Mouse (Mus musculus): ENCODE data around the gene Gm10320. TPM values are rescaled to one million over a fixed set of nuclear protein-coding genes. Genes with fewer than 3 reads are reported as not detected.

The Gm10320 gene
- polyA plus RNA-seq, 1 experiment from 2014 or later = 1.4 TPM

GRCm38 (mm10) chr13:98507656-98508055, 15.9 kb upstream of the Gm10320 start:
- Histone ChIP-seq H3K27me3 (ENCODE audit: control insufficient read depth, insufficient read depth, low read length) (peaks cover 28% of the 10 kb centered on the region), H3K4me2 (ENCODE audit: low read depth, severe bottlenecking) (no peak overlapping the region), H3K9me3 (ENCODE audit: control insufficient read depth, low read length) (no peaks in the 10 kb centered on the region), H3K9ac (ENCODE audit: low read length) (no peak overlapping the region), H3K27ac (replicated peaks; ENCODE audit: low read depth, low read length) (no peak overlapping the region), H3K4me1 (ENCODE audit: control insufficient read depth, insufficient read depth, low read length) (peaks cover 10% of the 10 kb centered on the region), H3K36me3 (ENCODE audit: control insufficient read depth, insufficient read depth, low read length) (no peaks in the 10 kb centered on the region), H3K4me3 (ENCODE audit: low read depth, low read length) (no peak overlapping the region)
- DNase-seq (ENCODE audit: low spot score) (no peak), ATAC-seq (ENCODE audit: insufficient number of reproducible peaks, low FRiP score, low TSS enrichment, low read depth) (no peak)
- WGBS = 65% methylated on average over 2 of the region's 2 CpGs

GRCm38 (mm10) chr13:98506496-98506895, 14.7 kb upstream of the Gm10320 start:
- no peaks in the 10 kb centered on the region for H3K36me3 ChIP-seq (ENCODE audit: control insufficient read depth, insufficient read depth, low read length)
- no peak for DNase-seq (ENCODE audit: low spot score)
- WGBS = 11% methylated on average over 4 of the region's 4 CpGs

GRCm38 (mm10) chr13:98505989-98506388, 14.2 kb upstream of the Gm10320 start:
- 11% methylated on average over 6 of the region's 6 CpGs for WGBS
- H3K4me1 ChIP-seq (ENCODE audit: control insufficient read depth, insufficient read depth, low read length) = peaks cover 14% of the 10 kb centered on the region
- H3K27me3 ChIP-seq (ENCODE audit: control insufficient read depth, insufficient read depth, low read length) = peaks cover 44% of the 10 kb centered on the region
- H3K4me2 ChIP-seq (ENCODE audit: low read depth, severe bottlenecking) = no peak overlapping the region
- no peaks in the 10 kb centered on the region for H3K36me3 ChIP-seq (ENCODE audit: control insufficient read depth, insufficient read depth, low read length)
- no peak for ATAC-seq (ENCODE audit: insufficient number of reproducible peaks, low FRiP score, low TSS enrichment, low read depth)
- no peak for DNase-seq (ENCODE audit: low spot score)
- H3K27ac ChIP-seq (replicated peaks; ENCODE audit: low read depth, low read length) = no peak overlapping the region
- no peaks in the 10 kb centered on the region for H3K9me3 ChIP-seq (ENCODE audit: control insufficient read depth, low read length)
- no peak overlapping the region for H3K9ac ChIP-seq (ENCODE audit: low read length)
- no peak overlapping the region for H3K4me3 ChIP-seq (ENCODE audit: low read depth, low read length)

More at GRCm38 (mm10) chr13:98506496-98506895, 14.7 kb upstream of the Gm10320 start:
- H3K9ac ChIP-seq (ENCODE audit: low read length) = no peak overlapping the region
- peaks cover 14% of the 10 kb centered on the region for H3K4me1 ChIP-seq (ENCODE audit: control insufficient read depth, insufficient read depth, low read length)
- no peak overlapping the region for H3K4me3 ChIP-seq (ENCODE audit: low read depth, low read length)
- ATAC-seq (ENCODE audit: insufficient number of reproducible peaks, low FRiP score, low TSS enrichment, low read depth) = no peak
- no peak overlapping the region for H3K4me2 ChIP-seq (ENCODE audit: low read depth, severe bottlenecking)
- no peak overlapping the region for H3K27ac ChIP-seq (replicated peaks; ENCODE audit: low read depth, low read length)
- H3K9me3 ChIP-seq (ENCODE audit: control insufficient read depth, low read length) = no peaks in the 10 kb centered on the region
- peaks cover 39% of the 10 kb centered on the region for H3K27me3 ChIP-seq (ENCODE audit: control insufficient read depth, insufficient read depth, low read length)

- DNase-seq (ENCODE audit: low spot score) = no peak
Observed at GRCm38 (mm10) chr13:98505489-98505857, 13.7 kb upstream of the Gm10320 start.

GRCm38 (mm10) chr13:98504661-98505488, 13.1 kb upstream of the Gm10320 start:
- under 1% methylated on average over 49 of the region's 51 CpGs for WGBS
- Histone ChIP-seq H3K4me2 (ENCODE audit: low read depth, severe bottlenecking) (peak overlapping the region; percentile 95), H3K4me3 (ENCODE audit: low read depth, low read length) (peak overlapping the region; percentile 41), H3K4me1 (ENCODE audit: control insufficient read depth, insufficient read depth, low read length) (peaks cover 14% of the 10 kb centered on the region), H3K9me3 (ENCODE audit: control insufficient read depth, low read length) (no peaks in the 10 kb centered on the region), H3K36me3 (ENCODE audit: control insufficient read depth, insufficient read depth, low read length) (no peaks in the 10 kb centered on the region), H3K27me3 (ENCODE audit: control insufficient read depth, insufficient read depth, low read length) (peaks cover 55% of the 10 kb centered on the region), H3K9ac (ENCODE audit: low read length) (peak overlapping the region; percentile 50), H3K27ac (replicated peaks; ENCODE audit: low read depth, low read length) (no peak overlapping the region)
- DNase-seq (ENCODE audit: low spot score) (peak; percentile 70), ATAC-seq (ENCODE audit: insufficient number of reproducible peaks, low FRiP score, low TSS enrichment, low read depth) (peak; percentile 55; the same call in 1 of the 2 replicates)

More at GRCm38 (mm10) chr13:98505489-98505857, 13.7 kb upstream of the Gm10320 start:
- H3K27ac ChIP-seq (replicated peaks; ENCODE audit: low read depth, low read length) = no peak overlapping the region
- no peaks in the 10 kb centered on the region for H3K9me3 ChIP-seq (ENCODE audit: control insufficient read depth, low read length)
- H3K4me2 ChIP-seq (ENCODE audit: low read depth, severe bottlenecking) = peak overlapping the region; percentile 95; the same call in 1 of the 2 replicates
- H3K9ac ChIP-seq (ENCODE audit: low read length) = no peak overlapping the region
- H3K4me3 ChIP-seq (ENCODE audit: low read depth, low read length) = no peak overlapping the region
- no peaks in the 10 kb centered on the region for H3K36me3 ChIP-seq (ENCODE audit: control insufficient read depth, insufficient read depth, low read length)
- 4% methylated on average over 11 of the region's 11 CpGs for WGBS
- H3K27me3 ChIP-seq (ENCODE audit: control insufficient read depth, insufficient read depth, low read length) = peaks cover 49% of the 10 kb centered on the region
- H3K4me1 ChIP-seq (ENCODE audit: control insufficient read depth, insufficient read depth, low read length) = peaks cover 14% of the 10 kb centered on the region
- no peak for ATAC-seq (ENCODE audit: insufficient number of reproducible peaks, low FRiP score, low TSS enrichment, low read depth)

- 0% methylated on average over 27 of the region's 27 CpGs for WGBS
- no peaks in the 10 kb centered on the region for H3K36me3 ChIP-seq (ENCODE audit: control insufficient read depth, insufficient read depth, low read length)
- H3K4me3 ChIP-seq (ENCODE audit: low read depth, low read length) = peak overlapping the region; percentile 41
- H3K27ac ChIP-seq (replicated peaks; ENCODE audit: low read depth, low read length) = no peak overlapping the region
- no peak overlapping the region for H3K9ac ChIP-seq (ENCODE audit: low read length)
- DNase-seq (ENCODE audit: low spot score) (peak; percentile 76), ATAC-seq (ENCODE audit: insufficient number of reproducible peaks, low FRiP score, low TSS enrichment, low read depth) (peak; percentile 55)
- H3K9me3 ChIP-seq (ENCODE audit: control insufficient read depth, low read length) = no peaks in the 10 kb centered on the region
- H3K27me3 ChIP-seq (ENCODE audit: control insufficient read depth, insufficient read depth, low read length) = peaks cover 62% of the 10 kb centered on the region
- peaks cover 14% of the 10 kb centered on the region for H3K4me1 ChIP-seq (ENCODE audit: control insufficient read depth, insufficient read depth, low read length)
- peak overlapping the region; percentile 95 for H3K4me2 ChIP-seq (ENCODE audit: low read depth, severe bottlenecking)
Observed at GRCm38 (mm10) chr13:98504181-98504660, 12.4 kb upstream of the Gm10320 start.

GRCm38 (mm10) chr13:98503601-98504000, 11.8 kb upstream of the Gm10320 start:
- H3K36me3 ChIP-seq (ENCODE audit: control insufficient read depth, insufficient read depth, low read length) = no peaks in the 10 kb centered on the region
- no peaks in the 10 kb centered on the region for H3K9me3 ChIP-seq (ENCODE audit: control insufficient read depth, low read length)
- H3K27ac ChIP-seq (replicated peaks; ENCODE audit: low read depth, low read length) = no peak overlapping the region
- ATAC-seq (ENCODE audit: insufficient number of reproducible peaks, low FRiP score, low TSS enrichment, low read depth) (no peak), DNase-seq (ENCODE audit: low spot score) (peak; percentile 76)
- WGBS = 1% methylated on average over 8 of the region's 8 CpGs
- H3K4me3 ChIP-seq (ENCODE audit: low read depth, low read length) = no peak overlapping the region
- peak overlapping the region; percentile 95; the same call in 1 of the 2 replicates for H3K4me2 ChIP-seq (ENCODE audit: low read depth, severe bottlenecking)
- H3K4me1 ChIP-seq (ENCODE audit: control insufficient read depth, insufficient read depth, low read length) = peaks cover 14% of the 10 kb centered on the region
- peaks cover 68% of the 10 kb centered on the region for H3K27me3 ChIP-seq (ENCODE audit: control insufficient read depth, insufficient read depth, low read length)
- H3K9ac ChIP-seq (ENCODE audit: low read length) = no peak overlapping the region

GRCm38 (mm10) chr13:98502813-98503341, 11.1 kb upstream of the Gm10320 start:
- Histone ChIP-seq H3K27me3 (ENCODE audit: control insufficient read depth, insufficient read depth, low read length) (peaks cover 71% of the 10 kb centered on the region), H3K4me2 (ENCODE audit: low read depth, severe bottlenecking) (peak overlapping the region; percentile 39), H3K36me3 (ENCODE audit: control insufficient read depth, insufficient read depth, low read length) (no peaks in the 10 kb centered on the region), H3K4me1 (ENCODE audit: control insufficient read depth, insufficient read depth, low read length) (peaks cover 14% of the 10 kb centered on the region), H3K9ac (ENCODE audit: low read length) (no peak overlapping the region), H3K4me3 (ENCODE audit: low read depth, low read length) (peak overlapping the region; percentile 5; the same call in 1 of the 2 replicates), H3K27ac (replicated peaks; ENCODE audit: low read depth, low read length) (no peak overlapping the region), H3K9me3 (ENCODE audit: control insufficient read depth, low read length) (no peaks in the 10 kb centered on the region)
- ATAC-seq (ENCODE audit: insufficient number of reproducible peaks, low FRiP score, low TSS enrichment, low read depth) (no peak), DNase-seq (ENCODE audit: low spot score) (peak; percentile 71)
- WGBS = 0% methylated on average over 27 of the region's 27 CpGs
